Mouse (Mus musculus): ENCODE data around the gene Elmo1. TPM values are rescaled to one million over a fixed set of nuclear protein-coding genes. Genes with fewer than 3 reads are reported as not detected.

Elmo1 gene
- total and polyA plus RNA-seq, 2 experiments from 2014 or later: 35.2 to 36.4 TPM

DNA sequence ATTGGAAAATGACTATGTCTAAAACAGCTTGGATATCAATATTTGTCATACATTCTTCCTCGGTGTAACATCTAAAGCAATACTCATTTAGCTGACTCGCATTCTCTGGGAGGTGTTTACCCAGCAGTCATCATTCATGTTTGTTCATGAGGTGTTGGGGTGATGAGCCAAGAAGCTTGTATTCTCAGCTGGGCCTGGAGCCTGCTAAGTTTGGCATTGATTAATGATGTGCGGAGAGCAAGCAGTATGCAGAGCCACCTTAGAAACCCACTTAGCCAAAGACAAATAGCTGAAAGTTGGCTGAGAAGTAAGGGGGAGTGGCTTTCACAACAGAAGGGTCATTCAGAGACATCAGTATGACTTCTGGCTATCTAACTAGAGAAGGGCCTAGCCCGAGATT lies 459.6 kb downstream of the Elmo1 start:
- ATAC-seq (ENCODE audit: low FRiP score) (no peak), DNase-seq (ENCODE audit: low spot score) (peak; percentile 48)
- WGBS: 89% methylated on average over 4 of the region's 4 CpGs
- Histone ChIP-seq H3K9ac (replicated peaks; ENCODE audit: low read length, poor library complexity, severe bottlenecking) (no peak overlapping the region), H3K27me3 (ENCODE audit: insufficient read depth, low read length) (no peaks in the 10 kb centered on the region), H3K4me2 (ENCODE audit: low read depth, low read length, poor library complexity, severe bottlenecking) (no peak overlapping the region), H3K9me3 (ENCODE audit: low read length) (no peaks in the 10 kb centered on the region), H3K27ac (ENCODE audit: low read depth, low read length) (no peak overlapping the region), H3K4me1 (ENCODE audit: insufficient read depth, low read length) (no peaks in the 10 kb centered on the region), H3K36me3 (ENCODE audit: insufficient read depth, low read length) (no peaks in the 10 kb centered on the region), H3K4me3 (ENCODE audit: low read depth, low read length) (no peak overlapping the region)
- TF ChIP-seq CTCF (IDR thresholded peaks at IDR 0.05): no peak

DNA sequence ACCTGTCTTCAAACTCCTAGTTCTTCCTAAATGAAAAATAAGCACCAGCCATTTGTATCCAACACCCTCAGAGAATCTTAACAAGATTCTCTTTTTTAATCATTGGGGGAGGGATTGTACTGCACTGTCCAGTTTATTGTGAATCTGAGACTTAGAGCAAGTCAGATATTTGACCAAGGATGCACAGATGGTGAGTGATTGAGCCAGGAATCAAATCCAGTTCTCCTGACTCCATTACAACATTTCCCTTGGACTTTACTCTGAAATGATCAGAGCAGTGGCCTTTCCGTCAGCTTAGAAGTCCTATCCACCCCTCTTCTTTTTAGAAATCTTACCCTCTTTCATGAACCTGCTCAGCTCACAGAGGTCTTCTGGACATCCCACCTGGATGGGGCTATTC lies 461.2 kb downstream of the Elmo1 start:
- no peaks in the 10 kb centered on the region for H3K36me3 ChIP-seq (ENCODE audit: insufficient read depth, low read length)
- DNase-seq (ENCODE audit: low spot score): no peak
- no peak overlapping the region for H3K4me3 ChIP-seq (ENCODE audit: low read depth, low read length)
- no peak overlapping the region for H3K27ac ChIP-seq (ENCODE audit: low read depth, low read length)
- H3K9me3 ChIP-seq (ENCODE audit: low read length): no peaks in the 10 kb centered on the region
- no peak for TF ChIP-seq CTCF (IDR thresholded peaks at IDR 0.05)
- no peak overlapping the region for H3K9ac ChIP-seq (replicated peaks; ENCODE audit: low read length, poor library complexity, severe bottlenecking)
- H3K4me1 ChIP-seq (ENCODE audit: insufficient read depth, low read length): no peaks in the 10 kb centered on the region
- no peaks in the 10 kb centered on the region for H3K27me3 ChIP-seq (ENCODE audit: insufficient read depth, low read length)
- ATAC-seq (ENCODE audit: low FRiP score): no peak
- no peak overlapping the region for H3K4me2 ChIP-seq (ENCODE audit: low read depth, low read length, poor library complexity, severe bottlenecking)
- 97% methylated on average over 1 of the region's 1 CpGs for WGBS

DNA sequence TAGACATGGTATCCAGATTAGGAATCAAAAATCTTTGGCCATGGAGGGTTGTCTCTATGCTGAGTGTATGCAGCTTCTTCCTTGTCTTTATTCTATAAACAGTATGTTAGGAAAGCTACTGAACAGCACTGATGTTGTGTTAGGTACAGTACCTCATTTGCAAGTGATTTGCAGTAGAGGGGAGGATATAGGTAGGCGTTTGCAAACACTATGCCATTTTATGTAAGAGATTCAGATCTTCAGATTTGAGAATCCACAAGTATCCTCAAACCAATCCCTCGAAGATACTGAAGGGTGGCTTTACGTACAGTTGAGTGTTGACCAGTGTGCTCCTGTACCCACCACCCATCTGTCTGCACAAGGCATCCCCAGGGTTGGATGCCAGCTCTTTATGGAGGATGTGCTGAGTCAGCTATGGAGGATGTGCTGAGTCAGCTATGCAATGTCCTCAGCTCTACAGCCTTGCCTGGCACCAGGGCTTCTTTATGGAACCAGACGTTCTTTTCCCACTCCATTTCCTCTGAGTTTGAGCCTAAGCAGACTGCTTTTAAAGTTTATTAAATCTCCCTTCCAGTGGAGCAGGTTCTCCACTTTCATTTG lies 465.6 kb downstream of the Elmo1 start:
- H3K9me3 ChIP-seq (ENCODE audit: low read length): no peaks in the 10 kb centered on the region
- no peak overlapping the region for H3K9ac ChIP-seq (replicated peaks; ENCODE audit: low read length, poor library complexity, severe bottlenecking)
- no peak overlapping the region for H3K27ac ChIP-seq (ENCODE audit: low read depth, low read length)
- TF ChIP-seq CTCF (IDR thresholded peaks at IDR 0.05): no peak
- WGBS: 91% methylated on average over 4 of the region's 4 CpGs
- no peaks in the 10 kb centered on the region for H3K4me1 ChIP-seq (ENCODE audit: insufficient read depth, low read length)
- ATAC-seq (ENCODE audit: low FRiP score) (no peak), DNase-seq (ENCODE audit: low spot score) (no peak)
- H3K4me2 ChIP-seq (ENCODE audit: low read depth, low read length, poor library complexity, severe bottlenecking): no peak overlapping the region
- no peaks in the 10 kb centered on the region for H3K27me3 ChIP-seq (ENCODE audit: insufficient read depth, low read length)
- no peaks in the 10 kb centered on the region for H3K36me3 ChIP-seq (ENCODE audit: insufficient read depth, low read length)
- H3K4me3 ChIP-seq (ENCODE audit: low read depth, low read length): no peak overlapping the region

DNA sequence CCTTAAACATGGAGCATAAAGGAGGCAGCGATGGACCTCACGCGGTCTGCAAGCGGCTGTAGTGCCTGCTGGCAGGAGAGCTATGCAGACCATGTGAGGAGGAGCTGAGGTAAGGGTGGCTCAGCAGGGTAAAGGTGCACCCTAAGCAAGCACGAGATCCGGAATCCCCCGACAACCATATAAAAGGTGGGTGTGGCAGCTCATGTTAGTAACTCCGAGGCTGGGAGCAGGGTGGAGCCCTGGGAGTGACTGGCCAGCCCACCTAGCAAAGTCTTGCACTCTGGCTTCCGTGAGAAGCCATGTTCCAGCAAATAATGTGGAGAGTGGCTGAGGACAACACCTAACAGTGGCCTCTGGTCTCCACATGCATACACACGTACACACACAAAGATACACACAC lies 466.3 kb downstream of the Elmo1 start:
- WGBS: 82% methylated on average over 10 of the region's 10 CpGs
- no peak for ATAC-seq (ENCODE audit: low FRiP score)
- no peaks in the 10 kb centered on the region for H3K27me3 ChIP-seq (ENCODE audit: insufficient read depth, low read length)

DNA sequence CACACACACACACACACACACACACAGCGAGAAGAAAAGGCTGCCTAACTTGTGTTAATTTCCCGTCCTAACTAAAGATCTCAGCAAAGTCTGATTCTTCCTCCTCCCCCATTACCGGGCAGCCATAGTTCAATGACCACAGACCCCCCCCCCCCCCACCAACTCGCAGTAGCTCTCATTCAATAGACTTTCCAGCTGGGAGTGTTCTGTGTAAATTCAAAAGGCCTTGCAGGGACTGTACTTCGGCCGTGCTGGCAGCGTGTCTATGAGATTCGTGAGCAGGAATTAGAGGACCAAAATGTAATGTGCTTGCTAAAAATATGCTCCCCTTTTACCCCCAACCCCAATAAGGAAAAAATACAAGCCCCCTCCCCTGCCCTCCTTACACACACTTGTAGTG lies 466.8 kb downstream of the Elmo1 start:
- no peak for ATAC-seq (ENCODE audit: low FRiP score)
- no peak overlapping the region for H3K4me3 ChIP-seq (ENCODE audit: low read depth, low read length)
- WGBS: 48% methylated on average over 8 of the region's 8 CpGs
- no peak overlapping the region for H3K27ac ChIP-seq (ENCODE audit: low read depth, low read length)
- no peak for TF ChIP-seq CTCF (IDR thresholded peaks at IDR 0.05)
- H3K9ac ChIP-seq (replicated peaks; ENCODE audit: low read length, poor library complexity, severe bottlenecking): no peak overlapping the region
- no peaks in the 10 kb centered on the region for H3K27me3 ChIP-seq (ENCODE audit: insufficient read depth, low read length)
- DNase-seq (ENCODE audit: low spot score): no peak
- H3K36me3 ChIP-seq (ENCODE audit: insufficient read depth, low read length): no peaks in the 10 kb centered on the region
- H3K4me2 ChIP-seq (ENCODE audit: low read depth, low read length, poor library complexity, severe bottlenecking): no peak overlapping the region
- no peaks in the 10 kb centered on the region for H3K9me3 ChIP-seq (ENCODE audit: low read length)
- H3K4me1 ChIP-seq (ENCODE audit: insufficient read depth, low read length): no peaks in the 10 kb centered on the region

More for the DNA sequence above, 466.3 kb downstream of the Elmo1 start:
- Histone ChIP-seq H3K27ac (ENCODE audit: low read depth, low read length) (no peak overlapping the region), H3K9ac (replicated peaks; ENCODE audit: low read length, poor library complexity, severe bottlenecking) (no peak overlapping the region), H3K4me3 (ENCODE audit: low read depth, low read length) (no peak overlapping the region), H3K36me3 (ENCODE audit: insufficient read depth, low read length) (no peaks in the 10 kb centered on the region), H3K4me2 (ENCODE audit: low read depth, low read length, poor library complexity, severe bottlenecking) (no peak overlapping the region), H3K9me3 (ENCODE audit: low read length) (no peaks in the 10 kb centered on the region), H3K4me1 (ENCODE audit: insufficient read depth, low read length) (no peaks in the 10 kb centered on the region)
- no peak for TF ChIP-seq CTCF (IDR thresholded peaks at IDR 0.05)
- DNase-seq (ENCODE audit: low spot score): no peak

DNA sequence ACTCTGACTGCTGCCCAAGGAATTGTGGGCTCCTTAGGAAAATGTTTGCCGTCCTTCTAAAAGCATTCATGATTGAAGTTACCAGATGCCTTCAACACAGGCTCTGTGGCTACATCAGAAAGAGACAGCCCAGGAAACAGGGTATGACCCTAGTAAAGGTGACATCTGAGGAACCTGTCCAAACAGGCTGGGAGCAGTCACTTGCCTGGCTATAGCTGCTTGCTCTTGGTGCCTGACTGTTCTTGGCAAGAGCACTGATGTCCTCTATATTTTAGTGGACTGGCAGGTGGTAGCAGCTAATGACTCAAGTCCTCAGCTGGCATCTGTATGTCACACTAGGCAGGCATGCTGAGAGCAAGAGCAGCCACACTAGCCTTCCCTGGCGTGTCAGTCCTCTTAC lies 468.0 kb downstream of the Elmo1 start:
- Histone ChIP-seq H3K9ac (replicated peaks; ENCODE audit: low read length, poor library complexity, severe bottlenecking) (no peak overlapping the region), H3K4me2 (ENCODE audit: low read depth, low read length, poor library complexity, severe bottlenecking) (no peak overlapping the region), H3K4me3 (ENCODE audit: low read depth, low read length) (no peak overlapping the region), H3K27me3 (ENCODE audit: insufficient read depth, low read length) (no peaks in the 10 kb centered on the region), H3K27ac (ENCODE audit: low read depth, low read length) (no peak overlapping the region), H3K4me1 (ENCODE audit: insufficient read depth, low read length) (no peaks in the 10 kb centered on the region), H3K36me3 (ENCODE audit: insufficient read depth, low read length) (no peaks in the 10 kb centered on the region), H3K9me3 (ENCODE audit: low read length) (no peaks in the 10 kb centered on the region)
- ATAC-seq (ENCODE audit: low FRiP score): no peak
- TF ChIP-seq CTCF (IDR thresholded peaks at IDR 0.05): no peak
- WGBS: 86% methylated on average over 2 of the region's 2 CpGs
- DNase-seq (ENCODE audit: low spot score): peak; percentile 19
